Mouse (Mus musculus) activated CD4-positive, CD25-positive, alpha-beta regulatory T cell, adult 9 weeks (primary cell): ENCODE measurements around the gene Wasf1. TPM values are rescaled to one million over a fixed set of nuclear protein-coding genes. Genes with fewer than 3 reads are reported as not detected.

ENCODE experiments used
- polyA plus RNA-seq: library from polyadenylated mRNA; unstranded; fragments of 100-300 nt; shearing (Covaris generic); gene quantifications from one replicate; pipeline ENCODE4 v1.2.1, GENCODE M21; 2017

The Wasf1 gene
- polyA plus RNA-seq = not detected

DNA sequence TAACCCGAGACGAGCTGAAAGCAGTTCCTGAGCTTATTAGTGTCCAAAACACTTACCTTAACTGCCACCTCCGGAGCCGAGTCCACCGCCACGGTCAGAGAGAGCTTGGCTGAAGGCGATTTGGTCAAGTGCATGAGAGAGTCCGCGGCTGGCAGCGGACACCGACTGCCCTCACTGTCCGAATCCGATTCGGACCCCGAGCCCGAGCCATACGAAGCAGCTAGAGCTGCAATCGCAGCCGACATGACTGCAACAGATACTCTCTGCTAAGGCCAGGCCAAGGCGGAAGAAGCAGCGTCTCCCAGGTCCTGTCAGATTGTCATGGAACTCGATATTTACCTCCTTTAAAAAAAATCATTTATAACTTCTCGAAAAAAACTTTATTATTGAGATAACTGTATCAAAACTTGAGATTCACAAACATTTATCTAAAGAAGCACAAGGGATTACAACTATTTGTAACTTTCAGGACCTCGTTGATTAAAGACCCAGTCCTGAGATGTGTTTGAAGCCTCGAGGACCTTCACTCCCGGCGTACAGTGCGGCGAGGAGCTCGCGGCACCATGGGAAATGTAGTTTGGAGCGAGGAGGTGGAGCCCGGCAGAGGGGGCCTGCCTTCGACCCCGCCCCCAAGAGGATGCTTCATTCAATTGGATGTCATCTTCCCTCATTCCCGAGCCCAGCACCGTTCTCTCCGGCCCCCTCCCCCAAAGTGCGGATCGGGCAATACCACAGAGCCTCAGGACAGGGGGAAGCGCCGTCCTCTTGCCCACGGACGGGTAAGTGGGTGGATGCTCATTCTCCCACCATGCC lies at the start of gene Wasf1, which contains the start of gene Cdc40:
Gene Wasf1 (plus strand): TSS at position 645 of the 813 bp plus-strand sequence.
Gene Cdc40 (minus strand): TSS at position 481 of the 813 bp plus-strand sequence.

Other genes starting within 250 kb of the Wasf1 start
- gene Mettl24, start 200.2 kb upstream of the Wasf1 start, polyA plus RNA-seq = not detected
- gene Cdc40, start 164 bp upstream of the Wasf1 start, polyA plus RNA-seq = 61.2 TPM
- gene Gpr6, start 188.8 kb downstream of the Wasf1 start, polyA plus RNA-seq = not detected